23 mouse cellular contexts compared by ENCODE assay signal in the genomic region with DNA sequence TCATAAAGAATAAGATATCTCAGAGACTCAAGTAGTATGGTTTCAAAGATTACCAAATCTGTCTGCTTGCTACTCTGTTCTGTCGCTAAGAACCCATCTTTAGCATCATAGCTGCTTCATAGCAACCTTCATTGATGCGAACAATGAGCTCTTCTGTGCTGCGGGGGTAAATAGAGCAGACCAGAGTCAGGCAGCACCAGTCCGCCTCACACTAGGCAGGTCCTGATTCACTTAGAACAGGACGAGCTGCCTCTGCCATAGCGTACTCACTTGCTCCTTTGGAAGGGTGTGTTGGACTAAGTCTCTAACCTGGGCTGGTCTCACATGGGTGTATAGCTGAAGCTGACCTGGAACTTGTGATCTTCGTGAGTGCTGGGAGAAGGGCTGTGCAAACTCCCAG. TPM values are rescaled to one million over a fixed set of nuclear protein-coding genes. Genes with fewer than 3 reads are reported as not detected.
DNase-seq lines count a peak whose midpoint lies in the region; ATAC-seq and TF ChIP-seq lines count a peak whose summit lies in the region.
"Had no signal": no experiment of that assay in that cellular context is flagged by ENCODE, and none has a peak within 500 bp of the region (broad histone marks: within the 10 kb centered on the region; RNA-seq: fewer than 3 reads in every experiment).

A gene (plus strand): TSS at position 173 of the 400 bp plus-strand sequence.

- DNase-seq in heart, adult 11 months: peak; percentile 75
- DNase-seq in heart, adult 2 months: no peak
- DNase-seq in brain, adult 2 months (ENCODE audit: low read depth, low spot score): peak; percentile 82
- no peak for DNase-seq in kidney, postnatal 14 days
- no peak for DNase-seq in gastrocnemius, postnatal 10 days
- DNase-seq: adrenal gland, postnatal 10 days; gastrocnemius, postnatal 36 days; heart, postnatal 36 days; kidney, postnatal 4 days; liver, postnatal 0 days; retina, postnatal 1 day; thymus, postnatal 25 days had no signal

- H3K4me1 ChIP-seq in heart, adult 2 months (ENCODE audit: control insufficient read depth, insufficient read depth, low read length): no peaks in the 10 kb centered on the region
- no peaks in the 10 kb centered on the region for H3K4me1 ChIP-seq in midbrain, embryonic 16.5 days (ENCODE audit: control insufficient read depth, insufficient read depth, low read length)
- H3K4me1 ChIP-seq in midbrain, embryonic 13.5 days (replicated peaks): peaks cover 11% of the 10 kb centered on the region
- H3K4me1 ChIP-seq: forebrain, embryonic 10.5 days; heart, embryonic 15.5 days; limb, embryonic 12.5 days had no signal

- H3K9me3 ChIP-seq in midbrain, embryonic 16.5 days (replicated peaks; ENCODE audit: control insufficient read depth, low read length, poor library complexity, severe bottlenecking): no peaks in the 10 kb centered on the region
- H3K9me3 ChIP-seq in midbrain, embryonic 13.5 days: no peaks in the 10 kb centered on the region
- H3K9me3 ChIP-seq: forebrain, embryonic 10.5 days; heart, embryonic 15.5 days; kidney, embryonic 15.5 days; limb, embryonic 12.5 days had no signal

- no peak within 1 kb of the TSS for H3K4me3 ChIP-seq in heart, adult 2 months
- no peak within 1 kb of the TSS for H3K4me3 ChIP-seq in midbrain, embryonic 16.5 days (ENCODE audit: low read depth, low read length)
- H3K4me3 ChIP-seq in midbrain, embryonic 13.5 days (replicated peaks): no peak within 1 kb of the TSS
- H3K4me3 ChIP-seq: forebrain, embryonic 10.5 days; heart, embryonic 15.5 days; kidney, embryonic 15.5 days; limb, embryonic 12.5 days had no signal

- 95% methylated on average over 7 of the region's 7 CpGs for WGBS in heart, adult 2 months
- WGBS in midbrain, embryonic 16.5 days: 84% methylated on average over 7 of the region's 7 CpGs
- WGBS in midbrain, embryonic 13.5 days: 89% methylated on average over 7 of the region's 7 CpGs

- TF ChIP-seq EP300 in heart, adult 2 months (IDR thresholded peaks at IDR 0.05; ENCODE audit: insufficient read depth, low read depth, low read length): no peak

- TF ChIP-seq CTCF in heart, adult 2 months (IDR thresholded peaks at IDR 0.05): no peak

- intact Hi-C loops in heart, adult 2 months (cut with DNase I): no loop called here

- no peak within 1 kb of the TSS for H3K9ac ChIP-seq in heart, adult 2 months (ENCODE audit: low read depth, low read length)
- no peak within 1 kb of the TSS for H3K9ac ChIP-seq in midbrain, embryonic 16.5 days (ENCODE audit: low read depth, low read length)
- no peak within 1 kb of the TSS for H3K9ac ChIP-seq in midbrain, embryonic 13.5 days (replicated peaks)
- H3K9ac ChIP-seq: heart, embryonic 15.5 days; kidney, embryonic 15.5 days; limb, embryonic 12.5 days; liver, postnatal 0 days had no signal

- H3K36me3 ChIP-seq in heart, adult 2 months (ENCODE audit: control insufficient read depth, insufficient read depth, low read length): no peaks in the 10 kb centered on the region; the same call in 1 of the 2 replicates
- peaks cover 9% of the 10 kb centered on the region for H3K36me3 ChIP-seq in midbrain, embryonic 16.5 days (ENCODE audit: control insufficient read depth, insufficient read depth, low read length)
- peaks cover 63% of the 10 kb centered on the region for H3K36me3 ChIP-seq in midbrain, embryonic 13.5 days

- no peaks in the 10 kb centered on the region for H3K27me3 ChIP-seq in heart, adult 2 months (ENCODE audit: control insufficient read depth, insufficient read depth, low read length)
- no peaks in the 10 kb centered on the region for H3K27me3 ChIP-seq in midbrain, embryonic 16.5 days (ENCODE audit: control insufficient read depth, insufficient read depth, low read depth, low read length)
- H3K27me3 ChIP-seq in midbrain, embryonic 13.5 days: no peaks in the 10 kb centered on the region
- H3K27me3 ChIP-seq: heart, embryonic 15.5 days; kidney, embryonic 15.5 days; limb, embryonic 12.5 days had no signal

- H3K4me2 ChIP-seq in midbrain, embryonic 16.5 days (ENCODE audit: low read length): no peak within 1 kb of the TSS
- H3K4me2 ChIP-seq in midbrain, embryonic 13.5 days (replicated peaks): no peak within 1 kb of the TSS
- H3K4me2 ChIP-seq: heart, embryonic 15.5 days; kidney, embryonic 15.5 days; limb, embryonic 12.5 days; liver, embryonic 11.5 days; midbrain, embryonic 11.5 days had no signal

- no peak for TF ChIP-seq POLR2A in heart, adult 2 months (IDR thresholded peaks at IDR 0.05; ENCODE audit: insufficient read depth, low read depth, low read length)

- H3K79me2 ChIP-seq in heart, adult 2 months (replicated peaks; ENCODE audit: control insufficient read depth, insufficient read depth, low read length): no peaks in the 10 kb centered on the region

- H3K27ac ChIP-seq in heart, adult 2 months: no peak within 1 kb of the TSS
- H3K27ac ChIP-seq in midbrain, embryonic 16.5 days (ENCODE audit: low read length): peak within 1 kb of the TSS; percentile 28; the same call in 1 of the 2 replicates
- no peak within 1 kb of the TSS for H3K27ac ChIP-seq in midbrain, embryonic 13.5 days
- H3K27ac ChIP-seq: forebrain, embryonic 10.5 days; heart, embryonic 15.5 days; kidney, embryonic 15.5 days; limb, embryonic 12.5 days had no signal

- ATAC-seq in midbrain, embryonic 16.5 days: no peak
- no peak for ATAC-seq in midbrain, embryonic 13.5 days
- ATAC-seq: hindbrain, embryonic 16.5 days; intestine, embryonic 16.5 days; liver, postnatal 0 days; lung, postnatal 0 days had no signal

RNA-seq across cellular contexts. Expression of the gene that starts here (rescaled TPM):
- total RNA-seq in heart, adult 2 months (2021): 1 to 10 TPM; 1.2 to 1.7 TPM
- 1.1 and 2.0 TPM in 2 replicates for polyA plus RNA-seq in heart, adult 2 months (2012; rRNA removed)
- polyA plus RNA-seq in midbrain, embryonic 16.5 days (2015; fragmentation: Nextera tagmentation; extraction: Ambion mirVana): 0.81 and 1.3 TPM in 2 replicates
- polyA plus RNA-seq in midbrain, embryonic 13.5 days (2015; fragmentation: Nextera tagmentation; extraction: Ambion mirVana): 1.3 TPM in 2 replicates
- total RNA-seq in gastrocnemius, postnatal 10 days (2021): 1 to 10 TPM; 1.3 to 1.9 TPM

Comparison
In these comparisons a context has a peak if more than half of its experiments do, and no peak if none do; other contexts are left out.
1. DNase-seq: peak in heart, adult 11 months (single experiment) and brain, adult 2 months (single experiment); none in heart, adult 2 months (0 of 2), kidney, postnatal 14 days (single experiment) and gastrocnemius, postnatal 10 days (single experiment).